Mouse (Mus musculus) forebrain, embryonic 11.5 days (tissue): ENCODE measurements around the gene Gm7942. TPM values are rescaled to one million over a fixed set of nuclear protein-coding genes. Genes with fewer than 3 reads are reported as not detected.
"Not testable (repeated sequence)": the region's sequence is repeated elsewhere in the genome, so short reads cannot be mapped to it uniquely, and the experiment has no call there.

Experiments
- ATAC-seq: fragments of 200-750 bp; cut with Nextera tagmentation; replicated peaks from 2 replicates; pipeline ENCODE4 v1.8.0; 2017; ENCODE audit warnings: moderate TSS enrichment; ENCODE audit not compliant: low FRiP score
- DNase-seq: peaks from one replicate; pipeline ENCODE4 v3.0.0-alpha.2; 2017; ENCODE audit warnings: low spot score
- H3K27ac ChIP-seq: fragments of 300-500 bp; sonication (generic); 2 replicates; pipeline ENCODE4 v1.5.1; 2014; ENCODE audit warnings: low read depth, low read length
- H3K27me3 ChIP-seq: fragments of 300-500 bp; sonication (generic); 2 replicates; pipeline ENCODE4 v1.6.1; 2014; ENCODE audit warnings: mild to moderate bottlenecking, low read length, mixed read lengths; ENCODE audit not compliant: control insufficient read depth, insufficient read depth
- H3K36me3 ChIP-seq: fragments of 300-500 bp; sonication (generic); 2 replicates; pipeline ENCODE4 v1.6.1; 2014; ENCODE audit warnings: mild to moderate bottlenecking, low read length, moderate library complexity, mixed read lengths; ENCODE audit not compliant: control insufficient read depth, insufficient read depth
- H3K4me1 ChIP-seq: fragments of 300-500 bp; sonication (generic); replicated peaks from 2 replicates; pipeline ENCODE4 v1.6.1; 2014; ENCODE audit warnings: low read length, mixed read lengths; ENCODE audit not compliant: control insufficient read depth, insufficient read depth
- H3K4me2 ChIP-seq: fragments of 300-500 bp; sonication (generic); 2 replicates; pipeline ENCODE4 v1.6.1; 2014; ENCODE audit warnings: low read depth, mild to moderate bottlenecking, low read length, moderate library complexity, mixed read lengths; ENCODE audit not compliant: severe bottlenecking
- H3K4me3 ChIP-seq: fragments of 300-500 bp; sonication (generic); 2 replicates; pipeline ENCODE4 v1.5.1; 2014; ENCODE audit warnings: low read depth, low read length
- H3K9ac ChIP-seq: fragments of 300-500 bp; sonication (generic); 2 replicates; pipeline ENCODE4 v1.6.1; 2014; ENCODE audit warnings: low read length
- H3K9me3 ChIP-seq: fragments of 300-500 bp; sonication (generic); 2 replicates; pipeline ENCODE4 v1.6.1; 2016; ENCODE audit warnings: low read length, mixed read lengths; ENCODE audit not compliant: control insufficient read depth
- WGBS: fragments of 180-500 bp; shearing (Covaris S2); extraction: QIAGEN DNeasy Blood & Tissue Kit; methylation state at CpG from one replicate; pipeline ENCODE4 v1.1.7; 2014; 5-methylcytosine and 5-hydroxymethylcytosine counted together
- polyA plus RNA-seq: library from polyadenylated mRNA; unstranded; fragments of >200 nt; fragmentation: Nextera tagmentation; extraction: Ambion mirVana; gene quantifications from 2 replicates; pipeline ENCODE4 v1.2.1, GENCODE M21; 2014

Gm7942 gene
- polyA plus RNA-seq, result not detected in 2 replicates

DNA sequence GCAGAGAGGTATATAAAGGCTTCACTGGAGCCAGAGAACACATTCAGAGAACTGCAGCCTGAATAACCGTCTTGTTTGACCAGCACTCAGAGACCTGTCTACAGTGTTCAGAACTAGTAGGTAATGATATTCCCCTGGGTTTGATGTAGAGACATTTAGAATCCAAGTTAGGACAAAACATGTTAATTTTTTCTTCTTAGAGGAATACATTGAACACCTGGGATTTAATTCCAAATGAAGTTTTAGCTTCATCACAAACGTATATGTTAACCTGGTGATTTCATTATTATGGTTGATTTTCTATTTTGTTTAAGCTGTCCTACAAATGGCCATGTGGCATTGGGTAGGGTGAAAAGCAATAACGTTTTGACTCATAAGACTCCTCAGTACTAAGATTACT lies at the start of gene Gm7942:
Gene Gm7942, plus strand, starts transcription at position 301 of the 400 bp plus-strand sequence.
- not testable (repeated sequence) for H3K36me3 ChIP-seq, H3K4me2 ChIP-seq, ATAC-seq, DNase-seq, H3K9ac ChIP-seq, H3K9me3 ChIP-seq, H3K4me1 ChIP-seq, H3K27ac ChIP-seq, H3K4me3 ChIP-seq, H3K27me3 ChIP-seq
- no CpG with 5 or more reads among the region's 3 CpGs for WGBS

Other genes starting within 250 kb of the Gm7942 start
- gene Gm3183, start 241.5 kb upstream of the Gm7942 start, polyA plus RNA-seq, result not detected in 2 replicates
- not detected in 2 replicates for gene Gm6367, start 118.3 kb upstream of the Gm7942 start, polyA plus RNA-seq
- not detected in 2 replicates for gene Gm16513, start 75.7 kb downstream of the Gm7942 start, polyA plus RNA-seq
- not detected in 2 replicates for gene Gm10424, start 165.8 kb downstream of the Gm7942 start, polyA plus RNA-seq
- gene Gm3259, start 199.0 kb downstream of the Gm7942 start, polyA plus RNA-seq, result not detected in 2 replicates